Mouse (Mus musculus) heart, adult 2 months (tissue): ENCODE results near the gene Tango6. TPM values are rescaled to one million over a fixed set of nuclear protein-coding genes. Genes with fewer than 3 reads are reported as not detected.
A peak's percentile ranks its signal among the peaks of the same experiment; 100 is the strongest.

Experiments
- DNase-seq, 2 experiments: peaks; one replicate each; pipeline ENCODE4 v3.0.0; 2021
- H3K27ac ChIP-seq: fragments of 200-600 bp; 2 replicates; pipeline ENCODE4 v1.8.1; 2022
- H3K27me3 ChIP-seq: fragments of 200-500 bp; 2 replicates; pipeline ENCODE4 v1.6.1; 2012; ENCODE audit warnings: mild to moderate bottlenecking, low read length, inconsistent platforms, mixed read lengths; ENCODE audit not compliant: control insufficient read depth, insufficient read depth
- H3K36me3 ChIP-seq: fragments of 200-500 bp; 2 replicates; pipeline ENCODE4 v1.6.1; 2012; ENCODE audit warnings: low read length, inconsistent platforms; ENCODE audit not compliant: control insufficient read depth, insufficient read depth
- H3K4me1 ChIP-seq: fragments of 200-500 bp; 2 replicates; pipeline ENCODE4 v1.6.1; 2011; ENCODE audit warnings: low read length; ENCODE audit not compliant: control insufficient read depth, insufficient read depth
- H3K4me3 ChIP-seq: fragments of 200-600 bp; 2 replicates; pipeline ENCODE4 v1.8.1; 2022
- H3K79me2 ChIP-seq: fragments of 200-500 bp; replicated peaks from 2 replicates; pipeline ENCODE4 v1.6.1; 2012; ENCODE audit warnings: mild to moderate bottlenecking, inconsistent platforms, low read length, moderate library complexity, mixed read lengths; ENCODE audit not compliant: control insufficient read depth, insufficient read depth
- H3K9ac ChIP-seq: fragments of 200-500 bp; 2 replicates; pipeline ENCODE4 v1.6.1; 2012; ENCODE audit warnings: low read depth, mild to moderate bottlenecking, control low read depth, inconsistent platforms, low read length, mixed read lengths
- CTCF ChIP-seq: fragments of 200-600 bp; IDR thresholded peaks from 2 replicates; pipeline ENCODE4 v1.8.1; 2022; ENCODE audit warnings: antibody characterized with exemption, mild to moderate bottlenecking, moderate library complexity
- EP300 ChIP-seq: fragments of 200-500 bp; IDR thresholded peaks from 2 replicates; pipeline ENCODE4 v1.6.1; 2011; ENCODE audit warnings: low read depth, low read length, control low read depth; ENCODE audit not compliant: insufficient read depth
- POLR2A ChIP-seq: fragments of 200-500 bp; IDR thresholded peaks from 2 replicates; pipeline ENCODE4 v1.6.1; 2011; ENCODE audit warnings: mild to moderate bottlenecking, low read depth, low read length, control low read depth; ENCODE audit not compliant: insufficient read depth
- WGBS: fragments of 180-500 bp; shearing (Covaris S2); methylation state at CpG from one replicate; pipeline ENCODE4 v1.1.7; 2018; 5-methylcytosine and 5-hydroxymethylcytosine counted together
- intact Hi-C: fragments of 180-260 bp; cut with DNase I; formaldehyde crosslinking; loops from one replicate; pipeline ENCODE4 v1.15.1; 2025
- polyA plus RNA-seq: library from polyadenylated mRNA; depleted of rRNA; stranded (reverse); fragments of >200 nt; gene quantifications from 2 replicates; pipeline ENCODE4 v1.2.3, GENCODE M21; 2012
- total RNA-seq, 2 experiments: library from RNA; stranded (reverse); gene quantifications; 2 replicates each; pipeline ENCODE4 v1.2.3; 2021

Gene Tango6
- total and polyA plus RNA-seq, 3 experiments = 5.2 to 10.5 (median 10.2) TPM

GRCm38 (mm10) chr8:106700131-106700530, 17.3 kb downstream of the Tango6 start:
- DNase-seq = no peak
- Histone ChIP-seq H3K79me2 (no peaks in the 10 kb centered on the region), H3K36me3 (peaks cover 5% of the 10 kb centered on the region), H3K4me3 (no peak overlapping the region), H3K9ac (no peak overlapping the region), H3K27me3 (no peaks in the 10 kb centered on the region), H3K27ac (no peak overlapping the region), H3K4me1 (peaks cover 6% of the 10 kb centered on the region)
- TF ChIP-seq EP300 = no peak
- TF ChIP-seq CTCF = no peak
- TF ChIP-seq POLR2A = no peak
- WGBS = 78% methylated on average over 6 of the region's 6 CpGs
- intact Hi-C loops = no loop called here

- DNase-seq = no peak
- TF ChIP-seq EP300 (no peak), CTCF (no peak), POLR2A (no peak)
- intact Hi-C loops = no loop called here
- Histone ChIP-seq H3K27me3 (no peaks in the 10 kb centered on the region), H3K4me3 (no peak overlapping the region), H3K4me1 (peaks cover 11% of the 10 kb centered on the region), H3K36me3 (peaks cover 7% of the 10 kb centered on the region), H3K9ac (no peak overlapping the region), H3K27ac (no peak overlapping the region), H3K79me2 (no peaks in the 10 kb centered on the region)
- WGBS = 91% methylated on average over 3 of the region's 3 CpGs
Measured at GRCm38 (mm10) chr8:106701360-106701759, 18.5 kb downstream of the Tango6 start.

DNA sequence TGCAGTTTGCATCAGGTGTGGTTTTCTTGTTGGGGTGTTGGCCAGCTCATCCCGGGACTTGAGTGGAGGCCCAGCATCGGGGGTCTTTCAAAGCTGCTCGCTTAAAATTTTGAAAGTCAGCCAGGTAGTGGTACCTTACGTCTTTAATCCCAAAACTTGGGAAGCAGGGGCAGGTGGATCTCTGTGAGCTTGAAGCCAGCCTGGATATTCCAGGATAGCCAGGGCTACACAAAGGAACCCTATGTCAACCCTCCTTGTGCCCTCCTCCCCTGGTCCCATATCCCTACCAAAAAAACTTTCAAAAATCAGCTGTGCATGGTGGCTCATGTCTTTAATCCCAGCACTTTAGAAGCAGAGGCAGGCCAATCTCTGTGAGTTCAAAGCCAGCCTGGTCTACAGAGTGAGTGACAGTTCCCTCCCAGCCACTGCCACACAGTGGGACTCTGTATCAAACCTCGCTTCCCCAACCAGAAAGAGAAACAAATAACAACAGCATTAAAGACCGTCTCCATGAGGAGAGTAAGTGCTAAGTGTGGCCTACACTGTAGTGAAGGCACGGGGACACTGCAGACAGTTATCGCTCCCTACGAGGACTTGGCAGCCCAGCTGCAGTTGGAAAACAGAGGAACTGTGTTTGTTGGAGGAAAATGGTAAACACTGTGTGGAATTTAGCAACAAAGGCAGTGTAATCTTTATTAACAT, 21.5 kb downstream of the Tango6 start:
- WGBS = 45% methylated on average over 9 of the region's 9 CpGs
- Histone ChIP-seq H3K36me3 (peaks cover 7% of the 10 kb centered on the region), H3K4me3 (peak overlapping the region; percentile 15), H3K79me2 (no peaks in the 10 kb centered on the region), H3K4me1 (peaks cover 12% of the 10 kb centered on the region), H3K27me3 (no peaks in the 10 kb centered on the region), H3K9ac (peak overlapping the region; percentile 62), H3K27ac (peak overlapping the region; percentile 88)
- TF ChIP-seq EP300 = no peak
- no peak for TF ChIP-seq POLR2A
- no peak for TF ChIP-seq CTCF
- DNase-seq = peak in 1 of 2 experiments; percentile 36
- intact Hi-C loops = no loop called here

DNA sequence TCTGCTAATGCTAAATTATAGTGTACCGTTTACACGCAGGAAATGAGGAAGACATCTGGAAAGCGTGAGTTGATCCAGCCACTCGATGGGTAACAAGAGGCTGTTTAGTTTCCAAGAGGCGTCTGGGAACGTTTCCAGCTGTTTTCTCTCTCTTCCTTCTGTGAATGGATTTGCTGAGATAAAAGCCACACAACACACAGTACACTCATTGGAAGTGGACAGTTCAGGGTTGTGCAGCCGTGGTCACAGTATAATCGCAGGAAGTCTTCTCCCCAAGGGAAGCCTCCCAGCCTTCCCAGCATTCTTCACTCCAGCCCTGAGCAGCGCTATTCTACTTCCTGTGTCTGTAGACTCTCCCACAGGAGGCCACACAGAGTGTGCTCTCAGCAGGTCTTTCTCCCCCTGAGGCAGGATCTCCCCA, 22.0 kb downstream of the Tango6 start:
- Histone ChIP-seq H3K27ac (peak overlapping the region; percentile 88), H3K4me1 (peaks cover 12% of the 10 kb centered on the region), H3K36me3 (peaks cover 5% of the 10 kb centered on the region), H3K9ac (no peak overlapping the region), H3K79me2 (no peaks in the 10 kb centered on the region), H3K4me3 (peak overlapping the region; percentile 15), H3K27me3 (no peaks in the 10 kb centered on the region)
- intact Hi-C loops = no loop called here
- DNase-seq = peak; percentile 78 to 85
- 13% methylated on average over 9 of the region's 9 CpGs for WGBS
- peak; percentile 18; the same call in 1 of the 2 replicates for TF ChIP-seq CTCF
- TF ChIP-seq POLR2A = peak; percentile 81
- TF ChIP-seq EP300 = peak; percentile 96

DNA sequence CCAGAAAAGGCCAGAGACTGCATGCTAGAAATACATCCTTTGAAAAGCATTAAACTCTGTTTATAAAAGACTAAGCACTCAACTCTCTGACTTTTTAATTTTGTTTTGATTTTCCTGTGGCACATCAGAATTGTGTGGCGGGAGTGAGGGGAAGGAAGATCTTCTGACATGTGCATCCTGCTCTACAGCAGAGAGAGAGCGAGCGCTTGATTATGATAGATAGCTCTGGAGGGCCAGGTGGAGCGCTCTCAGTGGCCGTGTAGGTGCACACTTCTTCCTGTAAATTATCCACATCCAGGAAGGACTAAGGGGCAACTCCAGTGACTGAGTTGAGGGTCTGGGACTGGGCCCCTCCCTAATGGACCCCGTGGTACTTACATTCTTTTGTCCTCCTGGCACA, 23.3 kb downstream of the Tango6 start:
- no peak for DNase-seq
- no peak for TF ChIP-seq POLR2A
- TF ChIP-seq CTCF = no peak
- TF ChIP-seq EP300 = no peak
- Histone ChIP-seq H3K27ac (peak overlapping the region; percentile 88), H3K36me3 (peaks cover 5% of the 10 kb centered on the region; the same call in 1 of the 2 replicates), H3K27me3 (no peaks in the 10 kb centered on the region), H3K4me3 (no peak overlapping the region), H3K4me1 (peaks cover 12% of the 10 kb centered on the region), H3K79me2 (no peaks in the 10 kb centered on the region), H3K9ac (no peak overlapping the region)
- 54% methylated on average over 6 of the region's 6 CpGs for WGBS
- intact Hi-C loops = no loop called here

DNA sequence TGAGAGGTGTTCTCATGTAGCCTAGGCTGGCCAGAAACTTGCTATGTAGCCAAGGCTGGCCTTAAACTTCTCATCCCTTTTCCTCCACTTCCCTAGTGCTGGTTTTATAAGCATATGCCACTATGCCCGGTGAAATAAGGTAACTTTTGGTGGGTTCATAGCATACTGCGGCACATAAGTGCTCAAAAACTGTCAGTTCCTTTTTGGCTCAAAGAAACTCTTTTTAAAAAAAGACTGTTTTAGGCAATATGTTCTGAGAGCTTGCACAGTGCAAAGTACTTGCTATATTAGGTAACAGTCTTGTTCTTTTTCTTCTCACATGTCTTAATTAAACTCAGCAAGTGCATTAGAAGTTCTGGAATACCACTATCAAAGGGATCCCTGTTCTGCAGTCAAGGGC, 27.1 kb downstream of the Tango6 start:
- intact Hi-C loops = no loop called here
- no peaks in the 10 kb centered on the region; the same call in 1 of the 2 replicates for H3K79me2 ChIP-seq
- 95% methylated on average over 2 of the region's 2 CpGs for WGBS

More for the DNA sequence above, 27.1 kb downstream of the Tango6 start:
- peaks cover 4% of the 10 kb centered on the region; the same call in 1 of the 2 replicates for H3K36me3 ChIP-seq
- DNase-seq = no peak
- no peak for TF ChIP-seq EP300
- TF ChIP-seq CTCF = no peak
- no peak for TF ChIP-seq POLR2A
- H3K4me1 ChIP-seq = peaks cover 12% of the 10 kb centered on the region
- H3K9ac ChIP-seq = no peak overlapping the region
- H3K27me3 ChIP-seq = no peaks in the 10 kb centered on the region
- H3K27ac ChIP-seq = no peak overlapping the region
- no peak overlapping the region for H3K4me3 ChIP-seq
